In the genomic region with DNA sequence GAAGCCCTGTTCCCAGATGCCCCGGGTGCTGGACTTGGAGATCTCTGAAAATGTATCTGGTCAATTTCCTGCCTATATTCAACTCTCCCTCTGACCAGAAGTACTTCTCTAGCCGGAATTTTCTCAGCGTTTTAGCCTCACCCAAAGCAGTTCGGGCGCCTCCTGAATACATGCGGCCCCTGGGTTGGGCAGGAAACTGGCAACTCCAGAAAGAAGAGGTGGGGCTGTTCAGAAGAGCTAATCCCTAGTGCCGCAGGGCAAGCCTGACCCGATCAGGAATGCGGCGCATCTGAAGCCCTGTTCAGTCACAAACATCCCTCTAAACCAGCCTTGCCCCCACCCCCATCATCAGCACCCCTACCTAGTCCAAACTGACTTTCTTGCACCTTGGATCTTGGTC, we compare ENCODE assay signal across 8 mouse cellular contexts. TPM values are rescaled to one million over a fixed set of nuclear protein-coding genes. Genes with fewer than 3 reads are reported as not detected.
DNase-seq lines count a peak whose midpoint lies in the region; ATAC-seq and TF ChIP-seq lines count a peak whose summit lies in the region.

No protein-coding gene starts in this region.

- no peaks in the 10 kb centered on the region for H3K27me3 ChIP-seq in embryonic facial prominence, embryonic 14.5 days (replicated peaks; ENCODE audit: control insufficient read depth, insufficient read depth, low read length)
- 0 out of 2 replicates have a peak, but pooled peaks cover 5% of the 10 kb centered on the region for H3K27me3 ChIP-seq in limb, embryonic 10.5 days (ENCODE audit: low read depth, poor library complexity, severe bottlenecking)
- no peaks in the 10 kb centered on the region for H3K27me3 ChIP-seq in myocyte (ENCODE audit: control insufficient read depth, insufficient read depth, insufficient read length)

- TF ChIP-seq POLR2A in myocyte (IDR thresholded peaks at IDR 0.05; ENCODE audit: insufficient read length, low read depth) = no peak

- peak; percentile 32 for ATAC-seq in embryonic facial prominence, embryonic 14.5 days (ENCODE audit: low read depth)

- H3K36me3 ChIP-seq in embryonic facial prominence, embryonic 14.5 days (ENCODE audit: control insufficient read depth, insufficient read depth, low read length) = peaks cover 9% of the 10 kb centered on the region; the same call in 1 of the 2 replicates
- peaks cover 26% of the 10 kb centered on the region for H3K36me3 ChIP-seq in limb, embryonic 10.5 days
- H3K36me3 ChIP-seq in myocyte (ENCODE audit: control insufficient read depth, insufficient read depth) = no peaks in the 10 kb centered on the region

- TF ChIP-seq CTCF in layer of hippocampus, adult 2 months (conservative IDR thresholded peaks at IDR 0.05) = no peak

- H3K4me1 ChIP-seq in embryonic facial prominence, embryonic 14.5 days (ENCODE audit: control insufficient read depth, insufficient read depth, low read length) = peaks cover 28% of the 10 kb centered on the region
- H3K4me1 ChIP-seq in limb, embryonic 10.5 days = peaks cover 43% of the 10 kb centered on the region

- H3K27ac ChIP-seq in layer of hippocampus, adult 2 months = no peak overlapping the region
- H3K27ac ChIP-seq in embryonic facial prominence, embryonic 14.5 days (replicated peaks; ENCODE audit: low read depth, low read length) = peak overlapping the region; percentile 99
- H3K27ac ChIP-seq in limb, embryonic 10.5 days = peak overlapping the region; percentile 100

- no peaks in the 10 kb centered on the region for H3K9me3 ChIP-seq in embryonic facial prominence, embryonic 14.5 days (ENCODE audit: control insufficient read depth, low read length)
- H3K9me3 ChIP-seq in limb, embryonic 10.5 days (replicated peaks) = no peaks in the 10 kb centered on the region

- 0% methylated on average over 10 of the region's 10 CpGs for WGBS in embryonic facial prominence, embryonic 14.5 days
- WGBS in limb, embryonic 10.5 days = under 1% methylated on average over 10 of the region's 10 CpGs

- peak overlapping the region; percentile 34 for H3ac ChIP-seq in myocyte (ENCODE audit: control insufficient read depth, insufficient read length)

- peaks cover 26% of the 10 kb centered on the region for H3K79me2 ChIP-seq in myocyte (ENCODE audit: control insufficient read depth, insufficient read depth)

- no peak for DNase-seq in layer of hippocampus, adult 2 months (ENCODE audit: low spot score in 2 of 2)
- no peak for DNase-seq in layer of hippocampus, postnatal 36 days
- peak; percentile 84 for DNase-seq in embryonic facial prominence, embryonic 14.5 days (ENCODE audit: low spot score)
- DNase-seq in limb, embryonic 10.5 days (ENCODE audit: low spot score) = peak; percentile 77
- DNase-seq in urinary bladder, adult 18-20 months (ENCODE audit: low spot score in 2 of 2) = no peak
- DNase-seq in right cerebral cortex, postnatal 14 days = no peak
- DNase-seq in frontal cortex, adult 2 months (ENCODE audit: extremely low spot score in 1 of 2, low spot score in 1 of 2) = no peak

- H3K4me2 ChIP-seq in embryonic facial prominence, embryonic 14.5 days (ENCODE audit: low read depth, low read length) = peak overlapping the region; percentile 70
- peak overlapping the region; percentile 92 for H3K4me2 ChIP-seq in myocyte (ENCODE audit: low read depth)

- peak overlapping the region; percentile 99 for H3K9ac ChIP-seq in embryonic facial prominence, embryonic 14.5 days (ENCODE audit: low read depth, low read length)

- H3K4me3 ChIP-seq in layer of hippocampus, adult 2 months = peak overlapping the region; percentile 28
- H3K4me3 ChIP-seq in embryonic facial prominence, embryonic 14.5 days (ENCODE audit: low read depth, low read length) = peak overlapping the region; percentile 91
- H3K4me3 ChIP-seq in limb, embryonic 10.5 days = peak overlapping the region; percentile 95
- H3K4me3 ChIP-seq in myocyte = peak overlapping the region; percentile 99

TF ChIP-seq in myocyte, 11 proteins besides CTCF, POLR2A, EP300 and RAD21:
- TF ChIP-seq MYOG (IDR thresholded peaks at IDR 0.05; ENCODE audit: control insufficient read depth in 1 of 3, insufficient read depth in 1 of 3, insufficient read length in 2 of 3, low read depth in 2 of 3) (no peak), CEBPB (IDR thresholded peaks at IDR 0.05; ENCODE audit: insufficient read depth, poor library complexity, severe bottlenecking) (no peak), TCF3 (IDR thresholded peaks at IDR 0.05; ENCODE audit: insufficient read length, low read depth) (no peak), TCF12 (IDR thresholded peaks at IDR 0.05; ENCODE audit: insufficient read depth, poor library complexity, severe bottlenecking) (no peak), POLR2AphosphoS2 (IDR thresholded peaks at IDR 0.05; ENCODE audit: insufficient read length, low read depth) (no peak), SRF (IDR thresholded peaks at IDR 0.05; ENCODE audit: control insufficient read depth, insufficient read length, low read depth) (no peak), USF1 (IDR thresholded peaks at IDR 0.05; ENCODE audit: low read depth) (no peak), E2F4 (IDR thresholded peaks at IDR 0.05; ENCODE audit: insufficient read depth) (no peak), REST (IDR thresholded peaks at IDR 0.05; ENCODE audit: insufficient read depth, insufficient read length) (no peak), MAX (IDR thresholded peaks at IDR 0.05; ENCODE audit: low read depth) (no peak), MYOD1 (IDR thresholded peaks at IDR 0.05; ENCODE audit: control insufficient read depth in 1 of 3, insufficient read length in 2 of 3, low read depth in 2 of 3) (no peak)

RNA-seq across cellular contexts. Expression of gene Gm19426, which starts 0.7 kb away (rescaled TPM):
- 1 to 10 TPM; 1.6 to 2.5 TPM for total RNA-seq in layer of hippocampus, adult 2 months (2021)
- 1 to 10 TPM; 2.8 to 3.4 TPM for total RNA-seq in layer of hippocampus, postnatal 36 days (2021)
- 3.9 and 4.0 TPM in 2 replicates for polyA plus RNA-seq in embryonic facial prominence, embryonic 14.5 days (2014; fragmentation: Nextera tagmentation; extraction: Ambion mirVana)
- 7.6 and 8.2 TPM in 2 replicates for polyA plus RNA-seq in limb, embryonic 10.5 days (2016; fragmentation: Nextera tagmentation; extraction: Ambion mirVana)
- polyA plus RNA-seq in myocyte (2012; fragmentation: generic; extraction: Trizol) = 3.0 TPM
- polyA plus RNA-seq in frontal cortex, adult 2 months (2012; rRNA removed) = 2.8 and 3.7 TPM in 2 replicates

RNA-seq across cellular contexts. Expression of gene Ypel4, which starts 10.3 kb away (rescaled TPM):
- 10 to 100 TPM; 90.0 to 93.4 TPM for total RNA-seq in layer of hippocampus, adult 2 months (2021)
- total RNA-seq in layer of hippocampus, postnatal 36 days (2021) = 10 to 100 TPM; 79.7 to 82.7 TPM
- 5.5 and 6.5 TPM in 2 replicates for polyA plus RNA-seq in embryonic facial prominence, embryonic 14.5 days (2014; fragmentation: Nextera tagmentation; extraction: Ambion mirVana)
- polyA plus RNA-seq in limb, embryonic 10.5 days (2016; fragmentation: Nextera tagmentation; extraction: Ambion mirVana) = 5.7 and 9.6 TPM in 2 replicates
- polyA plus RNA-seq in myocyte (2012; fragmentation: generic; extraction: Trizol) = 1.0 TPM
- polyA plus RNA-seq in frontal cortex, adult 2 months (2012; rRNA removed) = 165 and 172 TPM in 2 replicates

RNA-seq across cellular contexts. Expression of gene Clp1, which starts 17.0 kb away (rescaled TPM):
- 1 to 10 TPM; 8.1 to 8.8 TPM for total RNA-seq in layer of hippocampus, adult 2 months (2021)
- total RNA-seq in layer of hippocampus, postnatal 36 days (2021) = 1 to 10 TPM; 8.7 to 10.0 TPM
- polyA plus RNA-seq in embryonic facial prominence, embryonic 14.5 days (2014; fragmentation: Nextera tagmentation; extraction: Ambion mirVana) = 22.6 and 24.2 TPM in 2 replicates
- 57.8 and 58.8 TPM in 2 replicates for polyA plus RNA-seq in limb, embryonic 10.5 days (2016; fragmentation: Nextera tagmentation; extraction: Ambion mirVana)
- 7.1 TPM for polyA plus RNA-seq in myocyte (2012; fragmentation: generic; extraction: Trizol)
- polyA plus RNA-seq in frontal cortex, adult 2 months (2012; rRNA removed) = 9.4 and 9.7 TPM in 2 replicates

RNA-seq across cellular contexts. Expression of gene Zdhhc5, which starts 29.1 kb away (rescaled TPM):
- 10 to 100 TPM; 37.4 to 38.1 TPM for total RNA-seq in layer of hippocampus, adult 2 months (2021)
- 10 to 100 TPM; 37.1 to 38.9 TPM for total RNA-seq in layer of hippocampus, postnatal 36 days (2021)
- polyA plus RNA-seq in embryonic facial prominence, embryonic 14.5 days (2014; fragmentation: Nextera tagmentation; extraction: Ambion mirVana) = 31.4 and 31.6 TPM in 2 replicates
- 33.7 and 34.3 TPM in 2 replicates for polyA plus RNA-seq in limb, embryonic 10.5 days (2016; fragmentation: Nextera tagmentation; extraction: Ambion mirVana)
- 36.3 TPM for polyA plus RNA-seq in myocyte (2012; fragmentation: generic; extraction: Trizol)
- polyA plus RNA-seq in frontal cortex, adult 2 months (2012; rRNA removed) = 25.7 and 27.2 TPM in 2 replicates

RNA-seq across cellular contexts. Expression of gene Serping1, which starts 31.1 kb away (rescaled TPM):
- 1 to 10 TPM; 7.4 to 8.4 TPM for total RNA-seq in layer of hippocampus, adult 2 months (2021)
- 1 to 10 TPM; 5.5 to 7.5 TPM for total RNA-seq in layer of hippocampus, postnatal 36 days (2021)
- 63.0 and 64.7 TPM in 2 replicates for polyA plus RNA-seq in embryonic facial prominence, embryonic 14.5 days (2014; fragmentation: Nextera tagmentation; extraction: Ambion mirVana)
- polyA plus RNA-seq in limb, embryonic 10.5 days (2016; fragmentation: Nextera tagmentation; extraction: Ambion mirVana) = 9.3 and 10.8 TPM in 2 replicates
- 0.62 TPM for polyA plus RNA-seq in myocyte (2012; fragmentation: generic; extraction: Trizol)
- polyA plus RNA-seq in frontal cortex, adult 2 months (2012; rRNA removed) = 13.9 and 17.4 TPM in 2 replicates

Comparison
In these comparisons a context has a peak if more than half of its experiments do, and no peak if none do; other contexts are left out.
1. DNase-seq: peak in embryonic facial prominence, embryonic 14.5 days (single experiment) and limb, embryonic 10.5 days (single experiment); none in layer of hippocampus, adult 2 months (0 of 2), layer of hippocampus, postnatal 36 days (0 of 2), urinary bladder, adult 18-20 months (0 of 2), right cerebral cortex, postnatal 14 days (single experiment) and frontal cortex, adult 2 months (0 of 2).
2. H3K4me3 ChIP-seq: peak in every context shown above with its lines; median percentile 99 in myocyte; 95 in limb, embryonic 10.5 days; 91 in embryonic facial prominence, embryonic 14.5 days; 28 in layer of hippocampus, adult 2 months.
3. RNA of gene Ypel4, which starts 10.3 kb away (polyA plus RNA-seq): 165 to 172 TPM in frontal cortex, adult 2 months; 5.7 to 9.6 TPM in limb, embryonic 10.5 days, 5.5 to 6.5 TPM in embryonic facial prominence, embryonic 14.5 days and 1.0 TPM in myocyte (single experiment); every median in the first group is over 10 times any median in the second.